Mouse (Mus musculus) ES-Bruce4 (cell line): ENCODE measurements around the gene Prlr.

Experiments used
- CTCF ChIP-seq: IDR thresholded peaks from one replicate; pipeline ENCODE4 v1.8.1; 2011; ENCODE audit warnings: low read depth, low read length
- EP300 ChIP-seq: IDR thresholded peaks from 2 replicates; pipeline ENCODE4 v1.6.1; 2011; ENCODE audit warnings: low read depth, low read length; ENCODE audit not compliant: insufficient read depth
- POLR2A ChIP-seq: IDR thresholded peaks from one replicate; pipeline ENCODE4 v1.8.1; 2011; ENCODE audit warnings: low read length; ENCODE audit not compliant: insufficient read depth

GRCm38 (mm10) chr15:10366331-10366730, 189.3 kb downstream of the Prlr start:
- TF ChIP-seq CTCF (no peak), POLR2A (no peak), EP300 (no peak)
